Mouse (Mus musculus): ENCODE results near the gene Wscd1. TPM values are rescaled to one million over a fixed set of nuclear protein-coding genes. Genes with fewer than 3 reads are reported as not detected.

Wscd1 gene
- polyA plus RNA-seq, 1 experiment: 66.6 TPM

GRCm38 (mm10) chr11:71765335-71765734 is 15.6 kb downstream of the Wscd1 start:
- TF ChIP-seq CTCF (IDR thresholded peaks at IDR 0.05; ENCODE audit: extremely low read depth, insufficient read depth, low read length): no peak
- no peak for TF ChIP-seq POLR2A (IDR thresholded peaks at IDR 0.05; ENCODE audit: extremely low read depth, insufficient read depth, low read length)
- H3K4me1 ChIP-seq (ENCODE audit: control insufficient read depth, insufficient read depth, low read length): peaks cover 10% of the 10 kb centered on the region

DNA sequence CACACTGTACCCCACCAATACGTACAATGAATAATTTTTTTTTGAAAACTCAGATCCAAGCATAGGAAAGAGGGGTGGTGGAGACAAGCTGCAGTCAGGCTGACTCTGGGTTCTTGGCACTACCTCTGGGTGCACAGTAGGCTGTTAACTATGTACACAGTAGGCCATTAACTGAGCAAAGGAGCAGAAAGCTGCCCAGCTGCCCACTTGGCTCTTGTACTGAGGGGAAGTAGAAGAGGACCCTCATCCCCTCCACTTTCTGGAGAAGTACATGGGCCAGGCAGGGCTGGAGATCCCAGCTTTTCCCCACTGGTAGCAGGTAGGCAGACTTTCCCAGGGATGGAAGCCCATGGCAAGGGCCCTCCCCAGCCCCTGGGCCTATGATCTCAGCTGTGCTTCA is 16.7 kb downstream of the Wscd1 start:
- Histone ChIP-seq H3K27ac (ENCODE audit: insufficient read depth, low read length) (no peak overlapping the region), H3K4me3 (ENCODE audit: insufficient read depth, low read length) (no peak overlapping the region), H3K4me1 (ENCODE audit: control insufficient read depth, insufficient read depth, low read length) (peaks cover 8% of the 10 kb centered on the region)
- TF ChIP-seq CTCF (IDR thresholded peaks at IDR 0.05; ENCODE audit: extremely low read depth, insufficient read depth, low read length) (no peak), POLR2A (IDR thresholded peaks at IDR 0.05; ENCODE audit: extremely low read depth, insufficient read depth, low read length) (no peak)

More at GRCm38 (mm10) chr11:71765335-71765734, 15.6 kb downstream of the Wscd1 start:
- Histone ChIP-seq H3K27ac (ENCODE audit: insufficient read depth, low read length) (no peak overlapping the region), H3K4me3 (ENCODE audit: insufficient read depth, low read length) (no peak overlapping the region)

DNA sequence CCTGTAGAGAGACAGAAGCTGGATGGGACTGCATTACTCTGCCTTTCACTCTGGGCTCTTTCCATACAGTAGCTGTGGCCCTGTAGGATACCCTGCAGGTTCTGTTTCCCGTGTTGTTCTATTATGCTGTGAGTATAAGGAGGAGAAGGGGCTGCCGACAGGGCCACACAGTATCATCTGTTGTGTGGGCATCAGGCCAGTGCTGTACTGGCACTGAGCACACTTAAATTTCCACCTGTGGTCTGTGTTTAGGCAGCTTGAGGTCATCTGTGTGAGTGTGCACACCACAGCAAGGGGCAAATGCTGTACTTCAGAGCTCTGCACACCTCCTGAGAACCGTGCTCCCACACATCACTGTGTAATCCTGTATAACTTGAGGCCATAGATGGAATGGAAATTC is 18.0 kb downstream of the Wscd1 start:
- Histone ChIP-seq H3K27ac (ENCODE audit: insufficient read depth, low read length) (no peak overlapping the region), H3K4me3 (ENCODE audit: insufficient read depth, low read length) (no peak overlapping the region), H3K4me1 (ENCODE audit: control insufficient read depth, insufficient read depth, low read length) (peaks cover 13% of the 10 kb centered on the region)
- TF ChIP-seq CTCF (IDR thresholded peaks at IDR 0.05; ENCODE audit: extremely low read depth, insufficient read depth, low read length) (no peak), POLR2A (IDR thresholded peaks at IDR 0.05; ENCODE audit: extremely low read depth, insufficient read depth, low read length) (no peak)

- no peak for TF ChIP-seq POLR2A (IDR thresholded peaks at IDR 0.05; ENCODE audit: extremely low read depth, insufficient read depth, low read length)
- TF ChIP-seq CTCF (IDR thresholded peaks at IDR 0.05; ENCODE audit: extremely low read depth, insufficient read depth, low read length): no peak
- H3K4me3 ChIP-seq (ENCODE audit: insufficient read depth, low read length): no peak overlapping the region
- peak overlapping the region; percentile 66; the same call in 1 of the 2 replicates for H3K27ac ChIP-seq (ENCODE audit: insufficient read depth, low read length)
- peaks cover 19% of the 10 kb centered on the region for H3K4me1 ChIP-seq (ENCODE audit: control insufficient read depth, insufficient read depth, low read length)
Observed at GRCm38 (mm10) chr11:71769744-71770143, 20.0 kb downstream of the Wscd1 start.

- Histone ChIP-seq H3K4me1 (ENCODE audit: control insufficient read depth, insufficient read depth, low read length) (peaks cover 20% of the 10 kb centered on the region), H3K27ac (ENCODE audit: insufficient read depth, low read length) (peak overlapping the region; percentile 66), H3K4me3 (ENCODE audit: insufficient read depth, low read length) (no peak overlapping the region)
- TF ChIP-seq CTCF (IDR thresholded peaks at IDR 0.05; ENCODE audit: extremely low read depth, insufficient read depth, low read length) (no peak), POLR2A (IDR thresholded peaks at IDR 0.05; ENCODE audit: extremely low read depth, insufficient read depth, low read length) (no peak)
Observed at GRCm38 (mm10) chr11:71770479-71770878, 20.8 kb downstream of the Wscd1 start.

GRCm38 (mm10) chr11:71771074-71771473 is 21.4 kb downstream of the Wscd1 start:
- TF ChIP-seq CTCF (IDR thresholded peaks at IDR 0.05; ENCODE audit: extremely low read depth, insufficient read depth, low read length): no peak
- no peak for TF ChIP-seq POLR2A (IDR thresholded peaks at IDR 0.05; ENCODE audit: extremely low read depth, insufficient read depth, low read length)
- Histone ChIP-seq H3K27ac (ENCODE audit: insufficient read depth, low read length) (peak overlapping the region; percentile 50), H3K4me3 (ENCODE audit: insufficient read depth, low read length) (no peak overlapping the region), H3K4me1 (ENCODE audit: control insufficient read depth, insufficient read depth, low read length) (peaks cover 20% of the 10 kb centered on the region)

DNA sequence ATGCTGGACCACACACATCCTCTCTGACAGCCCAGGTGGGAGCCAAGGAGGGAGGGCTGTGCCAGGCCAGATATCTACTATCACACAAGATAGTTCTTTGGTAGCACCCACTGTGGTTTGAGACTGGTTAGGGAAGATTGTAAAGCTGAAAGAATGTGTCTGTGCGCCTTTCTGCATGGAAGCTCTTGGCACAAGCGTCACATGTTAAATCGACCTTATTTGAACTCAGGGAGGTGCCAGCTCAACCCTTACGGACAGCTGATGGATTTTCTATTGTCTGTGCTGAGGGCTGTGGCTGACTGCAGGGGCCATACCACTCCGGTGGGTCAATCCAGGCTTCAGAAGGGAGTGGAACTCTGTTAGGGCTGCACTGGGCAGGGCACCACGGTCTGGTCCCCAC is 22.3 kb downstream of the Wscd1 start:
- TF ChIP-seq CTCF (IDR thresholded peaks at IDR 0.05; ENCODE audit: extremely low read depth, insufficient read depth, low read length) (no peak), POLR2A (IDR thresholded peaks at IDR 0.05; ENCODE audit: extremely low read depth, insufficient read depth, low read length) (no peak)
- Histone ChIP-seq H3K4me3 (ENCODE audit: insufficient read depth, low read length) (no peak overlapping the region), H3K27ac (ENCODE audit: insufficient read depth, low read length) (peak overlapping the region; percentile 76), H3K4me1 (ENCODE audit: control insufficient read depth, insufficient read depth, low read length) (peaks cover 20% of the 10 kb centered on the region)

GRCm38 (mm10) chr11:71772802-71773201 is 23.1 kb downstream of the Wscd1 start:
- Histone ChIP-seq H3K27ac (ENCODE audit: insufficient read depth, low read length) (peak overlapping the region; percentile 62), H3K4me3 (ENCODE audit: insufficient read depth, low read length) (no peak overlapping the region), H3K4me1 (ENCODE audit: control insufficient read depth, insufficient read depth, low read length) (peaks cover 20% of the 10 kb centered on the region)
- no peak for TF ChIP-seq POLR2A (IDR thresholded peaks at IDR 0.05; ENCODE audit: extremely low read depth, insufficient read depth, low read length)
- no peak for TF ChIP-seq CTCF (IDR thresholded peaks at IDR 0.05; ENCODE audit: extremely low read depth, insufficient read depth, low read length)

- H3K4me3 ChIP-seq (ENCODE audit: insufficient read depth, low read length): no peak overlapping the region
- TF ChIP-seq CTCF (IDR thresholded peaks at IDR 0.05; ENCODE audit: extremely low read depth, insufficient read depth, low read length) (no peak), POLR2A (IDR thresholded peaks at IDR 0.05; ENCODE audit: extremely low read depth, insufficient read depth, low read length) (no peak)
- H3K27ac ChIP-seq (ENCODE audit: insufficient read depth, low read length): no peak overlapping the region
- peaks cover 20% of the 10 kb centered on the region for H3K4me1 ChIP-seq (ENCODE audit: control insufficient read depth, insufficient read depth, low read length)
Observed at GRCm38 (mm10) chr11:71773986-71774767, 24.5 kb downstream of the Wscd1 start.

DNA sequence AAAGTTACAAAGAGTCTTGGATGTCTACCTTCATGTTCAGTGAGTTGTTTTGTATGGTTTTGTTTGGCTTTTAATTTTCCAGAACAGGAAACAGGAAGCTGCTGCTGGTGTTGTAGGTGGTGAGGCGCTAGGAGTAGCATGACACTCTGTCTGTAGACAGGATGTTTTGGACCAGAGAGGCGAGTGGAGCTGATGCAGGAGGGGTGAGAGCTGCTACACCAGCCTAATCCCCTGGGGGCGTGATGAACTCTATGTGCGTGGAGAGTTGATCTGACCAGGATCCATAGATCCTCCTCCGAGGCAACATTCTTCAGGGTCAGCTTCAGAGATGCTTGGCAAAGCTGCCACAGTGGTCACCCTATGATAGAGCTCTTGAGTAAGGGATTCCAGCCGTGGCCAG is 25.3 kb downstream of the Wscd1 start:
- Histone ChIP-seq H3K4me1 (ENCODE audit: control insufficient read depth, insufficient read depth, low read length) (peaks cover 21% of the 10 kb centered on the region), H3K27ac (ENCODE audit: insufficient read depth, low read length) (no peak overlapping the region), H3K4me3 (ENCODE audit: insufficient read depth, low read length) (no peak overlapping the region)
- TF ChIP-seq CTCF (IDR thresholded peaks at IDR 0.05; ENCODE audit: extremely low read depth, insufficient read depth, low read length): no peak
- no peak for TF ChIP-seq POLR2A (IDR thresholded peaks at IDR 0.05; ENCODE audit: extremely low read depth, insufficient read depth, low read length)

Data from cortical plate, adult 2 months (tissue).